ENCODE assay signal across 19 mouse cellular contexts in the genomic region with DNA sequence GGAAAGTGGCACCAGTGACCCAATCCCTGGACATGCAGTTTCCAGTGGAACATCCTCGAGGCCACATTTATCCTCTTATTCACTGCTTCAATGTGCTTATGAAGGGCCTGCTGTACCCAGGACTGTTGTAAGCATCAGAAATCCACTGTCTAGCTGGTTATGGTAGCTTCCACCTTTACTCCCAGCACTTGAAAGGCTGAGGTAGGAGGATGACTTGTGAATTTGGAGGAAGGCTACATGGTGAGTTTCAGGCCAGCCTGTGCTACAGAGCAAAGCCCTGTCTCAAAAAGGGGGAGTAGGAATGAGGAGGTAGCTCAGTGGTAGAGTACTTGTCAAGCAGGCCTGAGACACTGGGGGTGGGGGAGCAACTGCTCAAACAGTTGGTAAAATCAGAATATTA. TPM values are rescaled to one million over a fixed set of nuclear protein-coding genes. Genes with fewer than 3 reads are reported as not detected.
DNase-seq lines count a peak whose midpoint lies in the region; TF ChIP-seq lines count a peak whose summit lies in the region.
"Had no signal": no experiment of that assay in that cellular context is flagged by ENCODE, and none has a peak within 500 bp of the region (broad histone marks: within the 10 kb centered on the region; RNA-seq: fewer than 3 reads in every experiment).

No protein-coding gene starts in this region.

- H3K9me3 ChIP-seq in MEL (replicated peaks; ENCODE audit: insufficient read depth, low read length), result no peaks in the 10 kb centered on the region
- H3K9me3 ChIP-seq: embryonic facial prominence, embryonic 13.5 days; forebrain, embryonic 12.5 days; hindbrain, embryonic 13.5 days had no signal

- no peak for TF ChIP-seq CTCF in heart, adult 2 months (IDR thresholded peaks at IDR 0.05)
- no peak for TF ChIP-seq CTCF in layer of hippocampus, adult 2 months (conservative IDR thresholded peaks at IDR 0.05)
- TF ChIP-seq CTCF in MEL (IDR thresholded peaks at IDR 0.05 in 2 of 3, conservative IDR thresholded peaks at IDR 0.05 in 1 of 3; ENCODE audit: control insufficient read depth in 1 of 3, insufficient read depth in 1 of 3, low read depth in 2 of 3, low read length in 3 of 3, poor library complexity in 1 of 3, severe bottlenecking in 1 of 3), result no peak

- peaks cover 12% of the 10 kb centered on the region for H3K4me1 ChIP-seq in heart, adult 2 months (ENCODE audit: control insufficient read depth, insufficient read depth, low read length)
- peaks cover 9 to 23% of the 10 kb centered on the region in 2 experiments for H3K4me1 ChIP-seq in MEL (ENCODE audit: control insufficient read depth in 1 of 2, insufficient read depth in 2 of 2, low read length in 2 of 2)
- H3K4me1 ChIP-seq in brown adipose tissue, adult 24 weeks (ENCODE audit: control insufficient read depth, insufficient read depth, insufficient read length, low read length), result peaks cover 14% of the 10 kb centered on the region

- no peak for DNase-seq in heart, adult 2 months
- no peak for DNase-seq in heart, postnatal 14 days
- no peak for DNase-seq in layer of hippocampus, adult 2 months (ENCODE audit: low spot score in 2 of 2)
- DNase-seq in layer of hippocampus, adult 11-12 months (ENCODE audit: low spot score), result no peak
- peak; percentile 18 for DNase-seq in MEL (ENCODE audit: low read depth, low spot score)
- no peak for DNase-seq in right cerebral cortex, adult 2 months (ENCODE audit: low spot score in 2 of 2)
- DNase-seq: adrenal gland, adult 8-10 months; adrenal gland, postnatal 36 days; cerebellum, adult 11 months; cerebellum, adult 8-10 months; cerebellum, postnatal 14 days; gastrocnemius, postnatal 36 days; heart, postnatal 10 days; kidney, adult 18-20 months had no signal

- no peak overlapping the region for H3K9ac ChIP-seq in heart, adult 2 months (ENCODE audit: low read depth, low read length)
- H3K9ac ChIP-seq in MEL (ENCODE audit: control insufficient read depth, low read depth, low read length, poor library complexity, severe bottlenecking), result no peak overlapping the region
- H3K9ac ChIP-seq: embryonic facial prominence, embryonic 13.5 days; forebrain, embryonic 12.5 days; hindbrain, embryonic 13.5 days had no signal

- no peaks in the 10 kb centered on the region for H3K27me3 ChIP-seq in heart, adult 2 months (ENCODE audit: control insufficient read depth, insufficient read depth, low read length)
- no peaks in the 10 kb centered on the region for H3K27me3 ChIP-seq in MEL (ENCODE audit: control insufficient read depth in 1 of 2, insufficient read depth in 2 of 2, low read length in 2 of 2)
- H3K27me3 ChIP-seq: CH12.LX; embryonic facial prominence, embryonic 13.5 days; forebrain, embryonic 12.5 days; hindbrain, embryonic 13.5 days had no signal

- intact Hi-C loops in heart, adult 2 months (cut with DNase I), result no loop called here
- intact Hi-C loops in heart, postnatal 14 days (cut with DNase I), result loop anchor here (5.0 kb wide), 1 partner anchor 86 kb away; no protein-coding TSS in a partner anchor

- TF ChIP-seq EP300 in heart, adult 2 months (IDR thresholded peaks at IDR 0.05; ENCODE audit: insufficient read depth, low read depth, low read length), result no peak
- TF ChIP-seq EP300 in MEL (IDR thresholded peaks at IDR 0.05; ENCODE audit: low read depth in 1 of 2, low read length in 2 of 2), result no peak

- no peak overlapping the region for H3K4me3 ChIP-seq in heart, adult 2 months
- H3K4me3 ChIP-seq in layer of hippocampus, adult 2 months, result no peak overlapping the region
- H3K4me3 ChIP-seq in MEL (ENCODE audit: control insufficient read depth in 1 of 2, insufficient read depth in 1 of 2, low read depth in 2 of 2, low read length in 2 of 2), result no peak overlapping the region
- H3K4me3 ChIP-seq in brown adipose tissue, adult 24 weeks (ENCODE audit: insufficient read depth, low read depth, low read length), result no peak overlapping the region
- H3K4me3 ChIP-seq: embryonic facial prominence, embryonic 13.5 days; forebrain, embryonic 12.5 days; hindbrain, embryonic 13.5 days had no signal

- 57% methylated on average over 1 of the region's 1 CpGs for WGBS in heart, adult 2 months

- peaks cover 2% of the 10 kb centered on the region; the same call in 1 of the 2 replicates for H3K79me2 ChIP-seq in heart, adult 2 months (replicated peaks; ENCODE audit: control insufficient read depth, insufficient read depth, low read length)
- H3K79me2 ChIP-seq in MEL (ENCODE audit: control insufficient read depth, insufficient read depth, low read length, poor library complexity), result peaks cover 23% of the 10 kb centered on the region

- TF ChIP-seq RAD21 in MEL (IDR thresholded peaks at IDR 0.05; ENCODE audit: low read depth, low read length), result no peak

- no peak for TF ChIP-seq POLR2A in heart, adult 2 months (IDR thresholded peaks at IDR 0.05; ENCODE audit: insufficient read depth, low read depth, low read length)
- TF ChIP-seq POLR2A in MEL (IDR thresholded peaks at IDR 0.05; ENCODE audit: control insufficient read depth in 1 of 2, insufficient read depth in 1 of 2, low read depth in 1 of 2, low read length in 2 of 2, poor library complexity in 1 of 2), result no peak

- peak overlapping the region; percentile 98 for H3K27ac ChIP-seq in heart, adult 2 months
- peak overlapping the region; percentile 98 for H3K27ac ChIP-seq in layer of hippocampus, adult 2 months
- H3K27ac ChIP-seq in MEL (ENCODE audit: control insufficient read depth, low read depth, low read length), result no peak overlapping the region
- peak overlapping the region; percentile 100 for H3K27ac ChIP-seq in brown adipose tissue, adult 24 weeks (replicated peaks; ENCODE audit: low read depth, low read length)
- H3K27ac ChIP-seq: embryonic facial prominence, embryonic 13.5 days; forebrain, embryonic 12.5 days; hindbrain, embryonic 13.5 days had no signal

- no peaks in the 10 kb centered on the region; the same call in 1 of the 2 replicates for H3K36me3 ChIP-seq in heart, adult 2 months (ENCODE audit: control insufficient read depth, insufficient read depth, low read length)
- peaks cover 0 to 22% of the 10 kb centered on the region in 2 experiments; a peak in 2 of 4 replicates for H3K36me3 ChIP-seq in MEL (ENCODE audit: control insufficient read depth in 1 of 2, insufficient read depth in 2 of 2, low read length in 2 of 2)

TF ChIP-seq in MEL, 35 proteins besides CTCF, POLR2A, EP300 and RAD21:
- no peak for TF ChIP-seq NRF1 (IDR thresholded peaks at IDR 0.05; ENCODE audit: insufficient read depth, low read depth, low read length, poor library complexity, severe bottlenecking)
- TF ChIP-seq E2F4 (IDR thresholded peaks at IDR 0.05; ENCODE audit: borderline replicate concordance, low read depth, low read length), result no peak
- no peak for TF ChIP-seq SMC3 (IDR thresholded peaks at IDR 0.05; ENCODE audit: low read depth, low read length)

RNA-seq across cellular contexts. Expression of gene Arhgef12, which starts 1.0 kb away (rescaled TPM):
- total RNA-seq in heart, adult 2 months (2021), result 100 to 1,000 TPM; 136 to 150 TPM
- polyA plus RNA-seq in heart, adult 2 months (2012; rRNA removed), result 34.8 and 66.4 TPM in 2 replicates
- total RNA-seq in heart, postnatal 14 days (2021), result 100 to 1,000 TPM; 154 to 163 TPM
- total RNA-seq in layer of hippocampus, adult 2 months (2021), result 100 to 1,000 TPM; 146 to 162 TPM
- 11.8 and 14.8 TPM in 2 replicates for total RNA-seq in MEL (2012; rRNA removed)
- polyA plus RNA-seq in MEL (2012; ENCODE audit: insufficient read depth in 1 of 2, insufficient read length in 2 of 2, low read depth in 1 of 2, low replicate concordance in 2 of 2, missing spikeins in 1 of 2), result 10 to 100 TPM; 14.7 to 33.5 TPM
- polyA plus RNA-seq in brown adipose tissue, adult 24 weeks (2012; ENCODE audit: insufficient read depth, insufficient read length, missing spikeins), result 47.7 and 58.9 TPM in 2 replicates

RNA-seq across cellular contexts. Expression of gene Tmem136, which starts 8.3 kb away (rescaled TPM):
- total RNA-seq in heart, adult 2 months (2021), result 1 to 10 TPM; 5.7 to 7.1 TPM
- 7.4 and 10.2 TPM in 2 replicates for polyA plus RNA-seq in heart, adult 2 months (2012; rRNA removed)
- 1 to 10 TPM; 7.2 to 7.5 TPM for total RNA-seq in heart, postnatal 14 days (2021)
- total RNA-seq in layer of hippocampus, adult 2 months (2021), result 10 to 100 TPM; 23.5 to 25.5 TPM
- 0.42 and 0.62 TPM in 2 replicates for total RNA-seq in MEL (2012; rRNA removed)
- 1 to 10 TPM in 1 of 2 experiments, not detected in 1; 2.0 TPM for polyA plus RNA-seq in MEL (2012; ENCODE audit: insufficient read depth in 1 of 2, insufficient read length in 2 of 2, low read depth in 1 of 2, low replicate concordance in 2 of 2, missing spikeins in 1 of 2)
- polyA plus RNA-seq in brown adipose tissue, adult 24 weeks (2012; ENCODE audit: insufficient read depth, insufficient read length, missing spikeins), result 1.6 and 2.5 TPM in 2 replicates
